ENCODE assay signal across 11 mouse cellular contexts in genomic region chr4:148885921-148886540, GRCm38 (mm10).
DNase-seq lines count a peak whose midpoint lies in the region; ATAC-seq and TF ChIP-seq lines count a peak whose summit lies in the region.
"Had no signal": no experiment of that assay in that cellular context is flagged by ENCODE, and none has a peak within 500 bp of the region (broad histone marks: within the 10 kb centered on the region; RNA-seq: fewer than 3 reads in every experiment).

No protein-coding gene starts in this region.

- no peaks in the 10 kb centered on the region for H3K9me3 ChIP-seq in neural tube, embryonic 12.5 days
- H3K9me3 ChIP-seq in neural tube, embryonic 15.5 days (replicated peaks): no peaks in the 10 kb centered on the region
- no peaks in the 10 kb centered on the region for H3K9me3 ChIP-seq in forebrain, embryonic 14.5 days (replicated peaks; ENCODE audit: control insufficient read depth, low read length)
- no peaks in the 10 kb centered on the region for H3K9me3 ChIP-seq in kidney, embryonic 16.5 days (ENCODE audit: low read length)
- H3K9me3 ChIP-seq: limb, embryonic 15.5 days had no signal

- DNase-seq in forebrain, embryonic 14.5 days (ENCODE audit: low spot score): peak; percentile 68
- peak; percentile 64 for DNase-seq in mesoderm, embryonic 11.5 days (ENCODE audit: low read depth, low spot score)
- no peak for DNase-seq in layer of hippocampus, adult 2 months (ENCODE audit: low spot score in 2 of 2)
- DNase-seq: heart, adult 18-20 months; layer of hippocampus, adult 9-11 months had no signal

- no peak for TF ChIP-seq CTCF in layer of hippocampus, adult 2 months (conservative IDR thresholded peaks at IDR 0.05)

- peaks cover 68% of the 10 kb centered on the region for H3K4me1 ChIP-seq in neural tube, embryonic 12.5 days
- peaks cover 46% of the 10 kb centered on the region for H3K4me1 ChIP-seq in neural tube, embryonic 15.5 days
- H3K4me1 ChIP-seq in forebrain, embryonic 14.5 days (ENCODE audit: control insufficient read depth, insufficient read depth, low read length): peaks cover 23% of the 10 kb centered on the region
- peaks cover 19% of the 10 kb centered on the region for H3K4me1 ChIP-seq in kidney, embryonic 16.5 days (ENCODE audit: insufficient read depth, low read length)

- WGBS in neural tube, embryonic 12.5 days: 33% methylated on average over 9 of the region's 9 CpGs
- 26% methylated on average over 9 of the region's 9 CpGs for WGBS in neural tube, embryonic 15.5 days
- 23% methylated on average over 9 of the region's 9 CpGs for WGBS in forebrain, embryonic 14.5 days
- 55% methylated on average over 9 of the region's 9 CpGs for WGBS in kidney, embryonic 16.5 days

- peak overlapping the region; percentile 31; the same call in 1 of the 2 replicates for H3K4me2 ChIP-seq in neural tube, embryonic 12.5 days (replicated peaks)
- H3K4me2 ChIP-seq in neural tube, embryonic 15.5 days: no peak overlapping the region
- no peak overlapping the region for H3K4me2 ChIP-seq in forebrain, embryonic 14.5 days (ENCODE audit: low read length)
- no peak overlapping the region for H3K4me2 ChIP-seq in kidney, embryonic 16.5 days (replicated peaks; ENCODE audit: low read depth, low read length)
- H3K4me2 ChIP-seq: limb, embryonic 15.5 days had no signal

- H3K9ac ChIP-seq in neural tube, embryonic 12.5 days: no peak overlapping the region
- no peak overlapping the region for H3K9ac ChIP-seq in neural tube, embryonic 15.5 days (replicated peaks)
- H3K9ac ChIP-seq in forebrain, embryonic 14.5 days (ENCODE audit: low read length): no peak overlapping the region
- no peak overlapping the region for H3K9ac ChIP-seq in kidney, embryonic 16.5 days (replicated peaks; ENCODE audit: low read length)
- H3K9ac ChIP-seq: limb, embryonic 15.5 days had no signal

- H3K4me3 ChIP-seq in neural tube, embryonic 12.5 days: no peak overlapping the region
- H3K4me3 ChIP-seq in neural tube, embryonic 15.5 days (replicated peaks): no peak overlapping the region
- H3K4me3 ChIP-seq in forebrain, embryonic 14.5 days (ENCODE audit: low read depth, low read length): no peak overlapping the region
- no peak overlapping the region for H3K4me3 ChIP-seq in kidney, embryonic 16.5 days (ENCODE audit: low read length)
- no peak overlapping the region for H3K4me3 ChIP-seq in layer of hippocampus, adult 2 months
- H3K4me3 ChIP-seq: limb, embryonic 15.5 days had no signal

- peak; percentile 79 for ATAC-seq in neural tube, embryonic 12.5 days (ENCODE audit: low FRiP score, low read depth)
- ATAC-seq in neural tube, embryonic 15.5 days (ENCODE audit: low FRiP score): no peak
- peak; percentile 56 for ATAC-seq in forebrain, embryonic 14.5 days
- ATAC-seq in kidney, embryonic 16.5 days (ENCODE audit: low FRiP score, low TSS enrichment): no peak
- ATAC-seq in megakaryocyte progenitor cell, adult 5-6 weeks (replicated peaks; ENCODE audit: poor library complexity): no peak
- ATAC-seq: lung, postnatal 0 days had no signal

- H3K27me3 ChIP-seq in neural tube, embryonic 12.5 days (replicated peaks): peaks cover 78% of the 10 kb centered on the region
- peaks cover 61% of the 10 kb centered on the region for H3K27me3 ChIP-seq in neural tube, embryonic 15.5 days (replicated peaks)
- H3K27me3 ChIP-seq in forebrain, embryonic 14.5 days (replicated peaks; ENCODE audit: control insufficient read depth, insufficient read depth, low read length): 0 out of 2 replicates have a peak, but pooled peaks cover 6% of the 10 kb centered on the region
- peaks cover 23% of the 10 kb centered on the region for H3K27me3 ChIP-seq in kidney, embryonic 16.5 days (ENCODE audit: insufficient read depth, low read length)

- no peaks in the 10 kb centered on the region for H3K36me3 ChIP-seq in neural tube, embryonic 12.5 days
- H3K36me3 ChIP-seq in neural tube, embryonic 15.5 days: no peaks in the 10 kb centered on the region
- H3K36me3 ChIP-seq in forebrain, embryonic 14.5 days (ENCODE audit: control insufficient read depth, insufficient read depth, low read length): no peaks in the 10 kb centered on the region
- no peaks in the 10 kb centered on the region for H3K36me3 ChIP-seq in kidney, embryonic 16.5 days (ENCODE audit: insufficient read depth, low read length)
- H3K36me3 ChIP-seq: limb, embryonic 15.5 days had no signal

- H3K27ac ChIP-seq in neural tube, embryonic 12.5 days: no peak overlapping the region
- no peak overlapping the region for H3K27ac ChIP-seq in neural tube, embryonic 15.5 days (replicated peaks)
- H3K27ac ChIP-seq in forebrain, embryonic 14.5 days (ENCODE audit: low read depth, low read length): peak overlapping the region; percentile 15; the same call in 1 of the 2 replicates
- no peak overlapping the region for H3K27ac ChIP-seq in kidney, embryonic 16.5 days (ENCODE audit: low read length)
- H3K27ac ChIP-seq in layer of hippocampus, adult 2 months: no peak overlapping the region
- H3K27ac ChIP-seq: limb, embryonic 15.5 days had no signal

Comparison
In these comparisons a context has a peak if more than half of its experiments do, and no peak if none do; other contexts are left out.
1. ATAC-seq: peak in neural tube, embryonic 12.5 days (single experiment) and forebrain, embryonic 14.5 days (single experiment); none in neural tube, embryonic 15.5 days (single experiment), kidney, embryonic 16.5 days (single experiment) and megakaryocyte progenitor cell, adult 5-6 weeks (single experiment).
2. DNase-seq: peak in forebrain, embryonic 14.5 days (single experiment) and mesoderm, embryonic 11.5 days (single experiment); none in layer of hippocampus, adult 2 months (0 of 2).